Mouse (Mus musculus) E14TG2a.4 (cell line): ENCODE results near the gene Gm12569.

Source experiments
- H3K27me3 ChIP-seq: 2 replicates; pipeline ENCODE4 v1.6.1; 2014; ENCODE audit warnings: low read length, control low read depth; ENCODE audit not compliant: insufficient read depth
- H3K36me3 ChIP-seq: 2 replicates; pipeline ENCODE4 v1.6.1; 2014; ENCODE audit warnings: low read length, control low read depth; ENCODE audit not compliant: insufficient read depth
- H3K4me1 ChIP-seq: replicated peaks from 2 replicates; pipeline ENCODE4 v1.6.1; 2014; ENCODE audit warnings: low read depth, low read length, control low read depth
- H3K4me3 ChIP-seq: replicated peaks from 2 replicates; pipeline ENCODE4 v1.5.1; 2014; ENCODE audit warnings: mild to moderate bottlenecking, low read length
- H3K9me3 ChIP-seq: 2 replicates; pipeline ENCODE4 v1.6.1; 2014; ENCODE audit warnings: low read length, control low read depth
- CTCF ChIP-seq: conservative IDR thresholded peaks from 2 replicates; pipeline ENCODE4 v1.5.1; 2014; ENCODE audit warnings: low read length
- NANOG ChIP-seq: IDR thresholded peaks from 2 replicates; pipeline ENCODE4 v1.6.1; 2014; ENCODE audit warnings: borderline replicate concordance, low read length, mixed read lengths
- POU5F1 ChIP-seq: IDR thresholded peaks from 2 replicates; pipeline ENCODE4 v1.6.1; 2014; ENCODE audit warnings: low read length, borderline replicate concordance

Gm12569 gene

GRCm38 (mm10) chr11:51220308-51220707 lies at the start of gene Gm12569:
Gm12569 (plus strand) TSS chr11:51220473.
- peak within 1 kb of the TSS; percentile 86 for H3K4me3 ChIP-seq
- TF ChIP-seq POU5F1 (no peak), NANOG (no peak), CTCF (no peak)
- no peaks in the 10 kb centered on the region for H3K27me3 ChIP-seq
- H3K9me3 ChIP-seq, result no peaks in the 10 kb centered on the region
- H3K36me3 ChIP-seq, result peaks cover 48% of the 10 kb centered on the region
- peaks cover 38% of the 10 kb centered on the region for H3K4me1 ChIP-seq

DNA sequence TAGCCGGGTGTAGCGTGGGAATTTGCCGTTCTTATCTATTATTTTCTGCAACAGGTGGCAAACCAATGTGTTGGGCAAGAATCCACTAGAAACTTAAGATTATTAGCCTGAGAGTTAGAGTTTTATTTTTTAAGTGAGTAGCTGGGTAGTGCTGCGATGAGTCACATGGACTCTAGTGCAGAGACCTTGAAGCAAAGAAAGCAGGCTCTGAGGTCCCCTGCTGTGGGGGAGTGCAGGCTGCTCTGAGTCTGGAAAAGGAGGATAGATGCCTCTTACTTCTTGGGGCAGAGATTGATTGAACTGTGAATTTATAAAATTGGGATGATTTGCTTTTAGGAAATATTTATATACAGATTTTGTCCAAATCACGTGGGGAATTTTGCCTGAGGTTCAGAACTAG lies 17.5 kb upstream of the Gm12569 start:
- no peak overlapping the region for H3K4me3 ChIP-seq
- H3K27me3 ChIP-seq, result no peaks in the 10 kb centered on the region
- peaks cover 24% of the 10 kb centered on the region for H3K4me1 ChIP-seq
- H3K36me3 ChIP-seq, result no peaks in the 10 kb centered on the region; the same call in 1 of the 2 replicates
- no peak for TF ChIP-seq POU5F1
- no peaks in the 10 kb centered on the region for H3K9me3 ChIP-seq

GRCm38 (mm10) chr11:51207758-51208157 lies 12.5 kb upstream of the Gm12569 start:
- no peak for TF ChIP-seq POU5F1
- no peak for TF ChIP-seq NANOG
- no peak for TF ChIP-seq CTCF
- Histone ChIP-seq H3K36me3 (peaks cover 31% of the 10 kb centered on the region), H3K9me3 (no peaks in the 10 kb centered on the region), H3K27me3 (no peaks in the 10 kb centered on the region), H3K4me3 (no peak overlapping the region), H3K4me1 (0 out of 2 replicates have a peak, but pooled peaks cover 8% of the 10 kb centered on the region)

DNA sequence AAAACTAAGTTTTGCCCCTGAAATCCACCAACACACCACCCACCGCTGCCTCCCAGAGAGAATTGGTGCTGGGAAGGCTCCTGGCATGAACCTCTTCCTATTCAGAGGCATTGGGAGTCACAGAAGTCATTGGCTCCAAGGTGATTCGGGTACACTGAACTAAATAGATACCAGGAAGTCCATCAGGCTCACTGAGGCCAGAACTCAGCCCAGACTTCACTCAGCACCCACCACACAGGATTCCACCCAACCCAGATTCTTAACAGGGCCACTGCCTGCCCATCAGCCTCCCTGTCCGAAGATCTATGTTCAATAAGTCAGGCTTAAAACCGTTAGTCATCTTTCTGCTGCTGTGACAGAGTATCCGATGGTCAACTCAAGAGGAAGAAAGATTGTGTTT lies 8.8 kb upstream of the Gm12569 start:
- Histone ChIP-seq H3K4me3 (no peak overlapping the region), H3K27me3 (no peaks in the 10 kb centered on the region), H3K36me3 (peaks cover 59% of the 10 kb centered on the region), H3K4me1 (peaks cover 30% of the 10 kb centered on the region), H3K9me3 (no peaks in the 10 kb centered on the region)
- TF ChIP-seq CTCF (no peak; the same call in 1 of the 2 replicates), NANOG (no peak), POU5F1 (no peak)

- H3K9me3 ChIP-seq, result no peaks in the 10 kb centered on the region
- H3K36me3 ChIP-seq, result peaks cover 74% of the 10 kb centered on the region
- no peak overlapping the region for H3K4me3 ChIP-seq
- H3K27me3 ChIP-seq, result no peaks in the 10 kb centered on the region
- TF ChIP-seq CTCF (peak; percentile 79), POU5F1 (no peak), NANOG (no peak)
- peaks cover 37% of the 10 kb centered on the region for H3K4me1 ChIP-seq
Measured at GRCm38 (mm10) chr11:51214021-51214420, 6.3 kb upstream of the Gm12569 start.

- H3K4me3 ChIP-seq, result peak overlapping the region; percentile 86
- TF ChIP-seq NANOG, result no peak
- no peak for TF ChIP-seq CTCF
- no peak for TF ChIP-seq POU5F1
- no peaks in the 10 kb centered on the region for H3K9me3 ChIP-seq
- H3K4me1 ChIP-seq, result peaks cover 44% of the 10 kb centered on the region
- peaks cover 54% of the 10 kb centered on the region for H3K36me3 ChIP-seq
- no peaks in the 10 kb centered on the region for H3K27me3 ChIP-seq
Measured at GRCm38 (mm10) chr11:51219396-51219980, 785 bp upstream of the Gm12569 start.

GRCm38 (mm10) chr11:51227104-51227503 lies 6.8 kb downstream of the Gm12569 start:
- H3K36me3 ChIP-seq, result peaks cover 15% of the 10 kb centered on the region
- no peak overlapping the region for H3K4me3 ChIP-seq
- H3K27me3 ChIP-seq, result no peaks in the 10 kb centered on the region
- H3K4me1 ChIP-seq, result peaks cover 9% of the 10 kb centered on the region
- TF ChIP-seq NANOG, result no peak
- TF ChIP-seq CTCF, result no peak
- no peak for TF ChIP-seq POU5F1
- H3K9me3 ChIP-seq, result no peaks in the 10 kb centered on the region

DNA sequence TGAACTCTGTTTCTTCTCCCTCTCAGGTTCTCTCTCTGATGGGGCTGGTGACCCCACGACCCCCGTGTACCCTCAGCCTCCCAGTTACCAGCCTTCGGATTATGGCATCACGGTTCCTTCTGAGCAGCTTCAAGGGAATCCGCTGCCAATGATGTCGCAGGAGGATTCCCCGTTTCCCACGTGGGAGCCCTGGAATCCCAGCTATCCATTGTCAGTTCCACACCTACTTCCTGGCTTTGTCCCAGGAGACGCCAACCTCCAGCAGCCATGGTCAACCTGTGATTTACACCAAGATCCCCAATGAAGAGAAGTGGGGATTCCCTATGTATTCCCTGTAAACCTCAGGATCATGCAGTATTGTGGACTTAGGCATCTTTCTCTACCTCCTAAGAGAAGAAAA lies 14.4 kb downstream of the Gm12569 start:
- H3K9me3 ChIP-seq, result no peaks in the 10 kb centered on the region
- peaks cover 36% of the 10 kb centered on the region for H3K36me3 ChIP-seq
- H3K4me3 ChIP-seq, result no peak overlapping the region
- no peaks in the 10 kb centered on the region for H3K27me3 ChIP-seq
- H3K4me1 ChIP-seq, result no peaks in the 10 kb centered on the region
- TF ChIP-seq NANOG (no peak), POU5F1 (no peak), CTCF (no peak)

- Histone ChIP-seq H3K36me3 (no peaks in the 10 kb centered on the region), H3K4me1 (no peaks in the 10 kb centered on the region), H3K4me3 (no peak overlapping the region), H3K27me3 (no peaks in the 10 kb centered on the region), H3K9me3 (peaks cover 8% of the 10 kb centered on the region)
- no peak for TF ChIP-seq CTCF
- TF ChIP-seq POU5F1, result no peak
- no peak for TF ChIP-seq NANOG
Measured at GRCm38 (mm10) chr11:51242897-51243296, 22.6 kb downstream of the Gm12569 start.
